Mouse (Mus musculus) inflammation-experienced regulatory T-cells, adult 6 months (primary cell): Measurements from ENCODE around the gene Abcb6. TPM values are rescaled to one million over a fixed set of nuclear protein-coding genes. Genes with fewer than 3 reads are reported as not detected.
A peak's percentile ranks its signal among the peaks of the same experiment; 100 is the strongest.

ENCODE experiments used
- ATAC-seq: one replicate; pipeline ENCODE4 v1.8.0; 2017
- polyA plus RNA-seq, 3 experiments: library from polyadenylated mRNA; unstranded; fragments of 100-300 nt; shearing (Covaris generic); gene quantifications; one replicate each; pipeline ENCODE4 v1.2.1; 2017

Gene Abcb6
- polyA plus RNA-seq, result 1 to 10 TPM; 3.0 to 4.6 (median 4.4) TPM

DNA sequence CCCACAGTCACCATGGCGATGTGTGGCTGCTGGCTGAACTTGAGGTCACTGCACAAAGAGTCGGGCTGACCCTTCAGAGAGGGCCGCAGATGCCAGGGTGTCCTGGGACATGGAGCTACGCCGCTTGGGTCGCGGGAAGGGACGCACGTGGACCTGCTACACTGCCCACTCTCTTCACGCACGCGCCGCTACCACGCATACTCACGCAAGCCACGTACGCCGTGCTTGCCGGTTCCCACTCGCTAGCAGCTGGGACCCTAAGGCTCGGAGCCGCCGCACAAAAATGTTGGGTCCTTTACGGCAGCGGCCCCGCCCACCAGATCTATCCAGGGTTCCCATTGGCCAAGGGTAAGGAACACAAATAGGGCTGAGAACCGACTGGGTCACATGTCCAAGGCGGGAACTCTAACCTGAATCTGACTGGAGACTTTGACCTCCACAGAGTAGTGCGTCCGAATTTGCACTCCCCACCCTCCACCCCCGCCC is at the start of gene Abcb6:
Gene Abcb6, minus strand, starts transcription at position 288 of the 486 bp plus-strand sequence.
- peak; percentile 88 for ATAC-seq

- no peak for ATAC-seq
Observed at GRCm38 (mm10) chr1:75229158-75229557, 49.0 kb upstream of the Abcb6 start.

DNA sequence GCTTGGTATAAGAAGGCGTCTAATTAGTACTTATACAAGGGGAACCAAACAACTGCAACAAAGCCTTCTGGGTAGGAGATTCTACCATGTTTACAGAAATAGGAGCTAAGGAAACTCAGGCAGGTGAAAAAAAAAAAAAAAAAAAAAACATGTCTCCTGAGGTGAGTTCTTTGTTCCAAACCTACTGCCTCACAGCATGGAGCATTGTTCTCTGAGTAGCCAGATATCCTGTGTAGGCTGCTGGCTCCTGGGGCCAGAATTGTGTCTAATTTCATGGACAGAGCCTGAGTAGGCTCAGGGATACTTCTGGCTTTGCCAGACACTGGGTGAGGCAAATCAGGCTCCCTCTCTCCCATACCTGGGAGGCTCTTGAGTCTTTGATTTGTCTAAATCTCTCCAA is 47.5 kb upstream of the Abcb6 start:
- ATAC-seq, result no peak

GRCm38 (mm10) chr1:75226138-75226537 is 45.9 kb upstream of the Abcb6 start:
- ATAC-seq, result no peak

DNA sequence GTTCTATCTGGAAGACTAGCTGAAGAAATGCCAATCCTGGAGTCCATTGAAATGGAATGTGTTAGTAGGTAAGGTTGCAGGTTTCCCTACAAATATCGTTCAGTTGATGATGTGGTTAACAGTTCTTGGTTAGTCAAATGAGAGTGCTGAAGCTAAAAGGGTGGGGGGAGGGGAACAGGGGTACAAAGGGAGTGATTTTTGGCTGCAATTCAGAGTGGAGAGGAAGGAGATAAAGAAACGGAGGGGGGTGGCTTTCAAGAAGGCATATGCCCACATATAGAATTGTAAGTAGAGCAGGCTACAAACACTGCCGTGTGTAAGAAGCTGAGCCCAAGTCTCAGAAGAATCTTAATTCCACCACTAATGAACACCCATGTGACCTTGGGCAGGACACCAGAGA is 45.3 kb upstream of the Abcb6 start:
- no peak for ATAC-seq

GRCm38 (mm10) chr1:75223532-75223931 is 43.3 kb upstream of the Abcb6 start:
- ATAC-seq, result no peak

- peak; percentile 14 for ATAC-seq
Observed at GRCm38 (mm10) chr1:75222926-75223325, 42.7 kb upstream of the Abcb6 start.

DNA sequence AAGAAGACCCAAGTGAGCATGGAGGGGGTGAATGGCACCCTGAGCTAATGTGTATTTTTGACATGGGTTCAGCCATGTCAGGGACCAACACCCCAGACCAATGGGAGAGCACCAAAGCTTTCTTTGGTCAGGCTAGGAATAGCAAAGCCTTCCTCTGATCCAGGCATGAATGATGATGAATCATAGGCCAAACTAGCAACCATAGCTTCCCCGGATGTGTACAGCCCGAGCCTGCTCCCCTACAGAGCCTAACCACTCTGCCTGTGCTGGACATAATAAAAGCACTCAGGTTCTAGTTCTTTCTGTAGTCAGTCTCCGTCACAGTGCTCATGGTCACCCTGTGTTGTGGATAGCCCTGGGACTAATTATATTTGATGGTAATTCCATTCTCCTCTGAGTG is 41.3 kb upstream of the Abcb6 start:
- no peak for ATAC-seq

DNA sequence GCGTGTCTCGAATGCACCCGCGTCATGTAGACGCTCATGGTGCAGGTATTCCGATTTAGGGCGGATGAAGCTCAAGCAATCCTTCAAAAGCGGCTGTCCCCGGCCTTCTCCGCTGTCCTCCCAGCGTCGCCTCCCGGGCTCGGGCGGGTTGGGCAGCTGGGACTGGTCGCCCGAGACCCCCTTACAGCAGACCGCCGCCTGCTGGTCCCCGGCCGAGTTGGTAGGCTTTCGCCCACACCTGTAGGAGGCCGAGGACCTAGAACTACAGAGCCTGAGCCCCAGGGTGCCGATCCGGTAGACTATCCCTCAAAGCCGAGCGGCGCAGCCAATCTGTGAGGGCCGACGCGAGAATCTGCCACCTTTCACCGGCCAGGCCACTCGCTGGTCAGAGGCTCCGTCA is 39.3 kb upstream of the Abcb6 start, which contains the start of gene Tuba4a:
Gene Tuba4a, minus strand, starts transcription at position 335 of the 400 bp plus-strand sequence.
- ATAC-seq, result no peak

DNA sequence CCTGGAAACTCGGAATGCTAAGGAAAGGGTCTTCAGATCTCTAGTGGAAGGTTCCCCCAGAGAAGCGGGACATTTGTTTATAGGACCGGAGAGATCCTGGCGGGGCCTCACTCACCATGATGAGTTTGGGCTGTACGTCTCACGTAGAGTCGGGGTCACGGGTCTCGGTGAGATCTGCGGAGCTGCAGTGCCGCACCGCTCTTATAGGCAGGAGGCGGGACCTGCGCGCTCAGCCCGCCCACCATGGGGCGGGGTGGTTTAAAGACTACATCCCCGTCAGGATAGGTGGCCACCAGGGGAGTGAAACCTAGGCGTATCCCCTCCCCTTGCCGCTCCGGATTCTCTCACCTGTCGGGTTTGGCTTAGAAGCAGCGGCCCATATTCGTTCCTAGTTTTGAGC is 38.9 kb upstream of the Abcb6 start:
- ATAC-seq, result peak; percentile 90

DNA sequence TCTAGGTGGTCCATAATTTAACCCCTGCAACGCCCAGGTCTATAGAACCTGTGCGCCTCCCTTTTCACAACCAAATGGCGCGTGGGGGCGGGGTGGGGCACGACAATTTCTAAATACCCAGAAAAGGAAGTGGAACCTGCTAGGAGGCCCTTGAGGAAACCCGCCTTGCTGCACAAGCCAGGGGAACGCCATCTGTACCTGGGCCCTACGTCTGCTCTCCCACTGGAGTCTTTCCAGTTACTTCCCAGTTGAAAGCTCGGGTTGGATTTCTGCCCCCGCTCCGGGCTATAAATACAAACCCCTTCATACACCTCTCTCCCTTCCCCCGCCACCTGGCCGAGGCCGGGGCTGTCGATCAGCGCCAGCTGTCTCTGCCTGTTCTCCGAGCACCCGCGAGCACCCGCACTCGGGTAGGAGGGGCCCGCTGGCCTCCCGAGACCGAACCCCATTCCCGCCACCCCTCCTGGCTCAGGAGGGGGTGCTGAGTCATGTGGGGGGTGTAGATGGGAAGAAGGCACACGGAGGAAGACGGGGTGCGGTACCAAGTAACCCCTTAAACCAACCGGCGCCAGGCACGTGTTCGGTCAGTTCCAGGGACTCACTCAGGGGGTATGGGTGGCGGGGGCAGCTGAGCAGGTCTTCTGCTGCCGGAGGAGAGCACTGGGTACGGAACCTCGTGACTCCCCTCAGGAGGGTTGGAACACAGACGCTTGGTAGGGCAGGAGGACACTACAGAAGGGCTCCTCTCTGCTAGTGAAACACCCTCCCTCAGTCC is 38.2 kb upstream of the Abcb6 start:
- ATAC-seq, result peak; percentile 55

DNA sequence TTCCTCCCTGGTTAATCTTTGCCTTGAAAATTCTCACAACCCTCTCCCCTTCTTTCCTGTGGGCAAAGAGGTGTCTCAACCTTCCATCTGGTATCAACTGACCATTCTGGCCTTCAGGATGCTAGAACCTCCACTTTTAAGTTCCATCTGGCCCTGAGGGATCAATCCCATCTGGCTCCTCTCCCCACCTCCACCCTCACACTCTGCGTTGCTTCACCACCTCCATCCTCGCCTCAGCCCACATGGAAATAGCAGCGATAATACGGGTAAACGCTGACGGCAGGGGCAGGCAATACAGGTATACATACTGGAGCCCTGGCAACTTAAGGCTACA is 37.7 kb upstream of the Abcb6 start:
- no peak for ATAC-seq

DNA sequence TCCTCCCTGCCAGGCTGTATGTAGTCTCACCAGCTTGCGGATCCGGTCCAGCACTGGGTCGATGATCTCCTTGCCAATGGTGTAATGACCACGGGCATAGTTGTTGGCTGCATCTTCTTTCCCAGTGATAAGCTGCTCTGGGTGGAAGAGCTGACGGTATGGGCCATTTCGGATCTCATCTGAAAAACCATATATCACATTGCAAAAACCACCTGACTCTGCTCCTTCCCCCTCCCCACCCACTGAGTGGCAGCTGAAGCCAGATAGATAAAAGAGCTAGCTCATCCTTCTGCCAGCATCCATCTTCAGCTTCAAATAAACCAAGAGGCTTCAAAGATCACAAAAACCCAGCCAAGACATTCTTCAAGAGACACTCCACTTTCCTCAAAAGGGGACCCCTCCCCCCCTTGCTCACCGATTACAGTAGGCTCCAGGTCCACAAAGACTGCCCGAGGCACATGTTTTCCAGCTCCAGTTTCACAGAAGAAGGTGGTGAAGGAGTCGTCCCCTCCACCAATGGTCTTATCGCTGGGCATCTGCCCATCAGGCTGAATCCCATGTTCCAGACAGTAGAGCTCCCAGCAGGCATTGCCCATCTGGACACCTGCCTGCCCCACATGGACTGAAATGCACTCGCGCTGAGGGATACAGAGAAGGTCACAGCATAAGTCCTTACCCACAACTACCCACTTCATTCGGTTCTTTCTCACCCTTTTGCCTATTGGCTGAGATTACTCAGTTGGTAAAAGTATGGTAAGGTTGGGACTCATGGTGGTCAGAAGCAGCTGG is 36.8 kb upstream of the Abcb6 start:
- ATAC-seq, result no peak

GRCm38 (mm10) chr1:75215785-75216184 is 35.6 kb upstream of the Abcb6 start:
- no peak for ATAC-seq

- ATAC-seq, result no peak
Observed at GRCm38 (mm10) chr1:75214886-75215285, 34.7 kb upstream of the Abcb6 start.

- no peak for ATAC-seq
Observed at GRCm38 (mm10) chr1:75214442-75214841, 34.2 kb upstream of the Abcb6 start.

GRCm38 (mm10) chr1:75213096-75213495 is 32.9 kb upstream of the Abcb6 start:
- ATAC-seq, result no peak

- no peak for ATAC-seq
Observed at GRCm38 (mm10) chr1:75212542-75212941, 32.4 kb upstream of the Abcb6 start.

- ATAC-seq, result peak; percentile 20
Observed at GRCm38 (mm10) chr1:75211141-75211708, 31.0 kb upstream of the Abcb6 start.

GRCm38 (mm10) chr1:75210136-75211087 is 30.2 kb upstream of the Abcb6 start, which contains the start of the genes Glb1l and Stk16:
TSS of gene Glb1l (minus strand) at chr1:75210813.
TSS of gene Stk16 (plus strand) at chr1:75210838.
- peak; percentile 92 for ATAC-seq

GRCm38 (mm10) chr1:75208967-75209678 is 28.9 kb upstream of the Abcb6 start:
- ATAC-seq, result no peak
